ENCODE assay signal across 25 mouse cellular contexts in genomic region chr11:51694984-51695383, GRCm38 (mm10).
"Had no signal": no experiment of that assay in that cellular context is flagged by ENCODE, and none has a peak within 500 bp of the region (broad histone marks: within the 10 kb centered on the region; RNA-seq: fewer than 3 reads in every experiment).

No protein-coding gene starts in this region.

- H3K27me3 ChIP-seq: heart, embryonic 12.5 days; hindbrain, embryonic 12.5 days; intestine, embryonic 15.5 days; limb, embryonic 12.5 days; liver, embryonic 13.5 days had no signal

- H3K9me3 ChIP-seq: heart, embryonic 12.5 days; hindbrain, embryonic 10.5 days; hindbrain, embryonic 12.5 days; intestine, embryonic 15.5 days; limb, embryonic 10.5 days; limb, embryonic 12.5 days; liver, embryonic 13.5 days had no signal

- DNase-seq: gastrocnemius, adult 2 months; gastrocnemius, postnatal 10 days; gastrocnemius, postnatal 25 days; heart, adult 2 months; heart, postnatal 10 days; heart, postnatal 4 days; kidney, adult 18-20 months; kidney, adult 8-10 months; kidney, postnatal 10 days; kidney, postnatal 25 days; kidney, postnatal 4 days; liver; liver, embryonic 13.5 days had no signal

- ATAC-seq: hindbrain, embryonic 16.5 days; inflammation-experienced regulatory T-cells, adult 6 months; intestine, embryonic 15.5 days; intestine, postnatal 0 days had no signal

- H3K4me1 ChIP-seq: heart, embryonic 12.5 days; hindbrain, embryonic 10.5 days; hindbrain, embryonic 12.5 days; intestine, embryonic 15.5 days; limb, embryonic 10.5 days; limb, embryonic 12.5 days; liver, embryonic 13.5 days had no signal

- H3K4me3 ChIP-seq: gastrocnemius, adult 2 months; heart, adult 2 months; heart, embryonic 12.5 days; hindbrain, embryonic 10.5 days; hindbrain, embryonic 12.5 days; intestine, embryonic 15.5 days; layer of hippocampus, adult 2 months; left cerebral cortex, adult 2 months; limb, embryonic 10.5 days; limb, embryonic 12.5 days; liver, embryonic 13.5 days had no signal

- H3K27ac ChIP-seq: gastrocnemius, adult 2 months; heart, adult 2 months; hindbrain, embryonic 10.5 days; hindbrain, embryonic 12.5 days; hindbrain, embryonic 14.5 days; intestine, embryonic 15.5 days; layer of hippocampus, adult 2 months; left cerebral cortex, adult 2 months; limb, embryonic 10.5 days; limb, embryonic 12.5 days; liver, embryonic 13.5 days had no signal
